Mouse (Mus musculus): Measurements from ENCODE around the gene Hcar1.

DNA sequence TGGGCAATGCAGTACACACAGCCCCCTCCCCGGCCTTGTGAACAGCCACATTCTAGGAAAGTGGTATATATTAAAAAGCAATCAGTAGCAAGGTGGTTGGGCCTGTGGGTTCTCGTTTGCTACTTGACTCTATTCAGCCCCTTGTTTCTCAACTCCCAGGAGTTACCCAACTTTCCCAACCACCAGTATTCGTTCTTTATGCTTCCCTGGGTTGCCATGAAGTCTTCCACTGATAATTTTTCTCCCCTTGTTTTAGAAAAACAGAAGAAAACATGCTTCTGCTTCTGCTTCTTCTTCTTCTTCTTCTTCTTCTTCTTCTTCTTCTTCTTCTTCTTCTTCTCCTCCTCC, 36.9 kb downstream of the Hcar1 start:
- no peak for TF ChIP-seq CTCF (IDR thresholded peaks at IDR 0.05; ENCODE audit: borderline replicate concordance, insufficient read depth, low read depth, low read length)
- TF ChIP-seq POLR2A (IDR thresholded peaks at IDR 0.05; ENCODE audit: borderline replicate concordance, insufficient read depth, low read length) = no peak
